Mouse (Mus musculus) layer of hippocampus, adult 9-10 months (tissue): ENCODE data around the gene Cnih3.

Experiments
- DNase-seq: peaks from one replicate; pipeline ENCODE4 v3.0.0; 2022; ENCODE audit warnings: low spot score

The Cnih3 gene

GRCm38 (mm10) chr1:181403056-181403455, 50.6 kb downstream of the Cnih3 start:
- DNase-seq: no peak

- no peak for DNase-seq
These were observed 54.9 kb downstream of the Cnih3 start for GRCm38 (mm10) chr1:181407281-181407680.

GRCm38 (mm10) chr1:181408086-181408975, 55.9 kb downstream of the Cnih3 start:
- no peak for DNase-seq

GRCm38 (mm10) chr1:181409693-181410092, 57.3 kb downstream of the Cnih3 start:
- no peak for DNase-seq

- no peak for DNase-seq
These were observed 58.3 kb downstream of the Cnih3 start for GRCm38 (mm10) chr1:181410647-181411254.

GRCm38 (mm10) chr1:181414985-181415384, 62.6 kb downstream of the Cnih3 start:
- no peak for DNase-seq

GRCm38 (mm10) chr1:181416841-181417240, 64.4 kb downstream of the Cnih3 start:
- no peak for DNase-seq

GRCm38 (mm10) chr1:181417937-181418523, 65.6 kb downstream of the Cnih3 start:
- DNase-seq: no peak

GRCm38 (mm10) chr1:181420080-181420536, 67.7 kb downstream of the Cnih3 start:
- no peak for DNase-seq

GRCm38 (mm10) chr1:181422796-181423195, 70.4 kb downstream of the Cnih3 start:
- DNase-seq: no peak

GRCm38 (mm10) chr1:181424922-181425321, 72.5 kb downstream of the Cnih3 start:
- no peak for DNase-seq

- no peak for DNase-seq
These were observed 73.0 kb downstream of the Cnih3 start for GRCm38 (mm10) chr1:181425388-181425787.

GRCm38 (mm10) chr1:181426406-181426805, 74.0 kb downstream of the Cnih3 start:
- DNase-seq: no peak

- no peak for DNase-seq
These were observed 80.8 kb downstream of the Cnih3 start for GRCm38 (mm10) chr1:181433263-181433662.

- no peak for DNase-seq
These were observed 83.0 kb downstream of the Cnih3 start for GRCm38 (mm10) chr1:181435414-181435813.

GRCm38 (mm10) chr1:181440982-181441603, 88.7 kb downstream of the Cnih3 start:
- DNase-seq: no peak

GRCm38 (mm10) chr1:181441654-181442241, 89.3 kb downstream of the Cnih3 start:
- DNase-seq: no peak

- DNase-seq: no peak
These were observed 92.6 kb downstream of the Cnih3 start for GRCm38 (mm10) chr1:181445041-181445440.

GRCm38 (mm10) chr1:181445630-181446257, 93.3 kb downstream of the Cnih3 start:
- no peak for DNase-seq

GRCm38 (mm10) chr1:181446591-181447114, 94.2 kb downstream of the Cnih3 start:
- no peak for DNase-seq

GRCm38 (mm10) chr1:181447576-181447975, 95.1 kb downstream of the Cnih3 start:
- DNase-seq: no peak
